Mouse (Mus musculus): Measurements from ENCODE around the gene Itsn1.

GRCm38 (mm10) chr16:91685526-91685925 lies 43.6 kb upstream of the Itsn1 start:
- TF ChIP-seq POLR2A (IDR thresholded peaks at IDR 0.05; ENCODE audit: control insufficient read depth, low read depth, low read length) (no peak), CTCF (IDR thresholded peaks at IDR 0.05; ENCODE audit: control insufficient read depth, insufficient read depth, insufficient replicate concordance, low read depth, low read length) (no peak)
